Mouse (Mus musculus) G1E (cell line): Measurements from ENCODE around the gene Ago1.

ENCODE experiments used
- CTCF ChIP-seq: IDR thresholded peaks from 2 replicates; pipeline ENCODE4 v1.5.1; 2012; ENCODE audit warnings: low read depth, low read length, inconsistent platforms, mixed read lengths
- GATA1 ChIP-seq: IDR thresholded peaks from 2 replicates; pipeline ENCODE4 v1.6.1; 2012; ENCODE audit warnings: borderline replicate concordance, low read length, inconsistent platforms, mixed read lengths
- POLR2AphosphoS5 ChIP-seq: IDR thresholded peaks from 2 replicates; pipeline ENCODE4 v1.6.1; 2012; ENCODE audit warnings: low read depth, low read length, inconsistent platforms; ENCODE audit not compliant: insufficient replicate concordance
- TAL1 ChIP-seq: conservative IDR thresholded peaks from 2 replicates; pipeline ENCODE4 v1.6.1; 2012; ENCODE audit warnings: low read depth, low read length, inconsistent platforms, mixed read lengths

DNA sequence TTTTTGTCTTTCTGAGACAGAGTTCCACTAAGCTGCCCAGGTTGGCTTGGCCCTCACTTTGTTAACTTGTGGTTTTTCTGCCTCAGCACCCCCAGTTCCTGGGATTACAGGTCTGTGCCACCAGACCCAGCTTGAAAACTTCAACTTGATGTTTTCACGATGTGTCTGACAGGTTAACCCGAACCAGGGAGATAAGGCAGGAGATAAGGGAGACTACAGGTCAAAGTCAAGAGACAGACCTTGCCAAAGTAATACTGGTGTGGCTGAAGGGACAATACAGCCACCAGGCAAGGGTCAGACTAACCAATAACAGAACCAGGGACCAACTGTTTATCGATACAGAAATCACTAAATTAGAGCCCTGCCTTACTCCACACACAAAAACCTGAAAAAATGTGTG lies 11.9 kb upstream of the Ago1 start:
- TF ChIP-seq CTCF, result no peak
- no peak for TF ChIP-seq GATA1
- no peak for TF ChIP-seq POLR2AphosphoS5
- TF ChIP-seq TAL1, result no peak
